ENCODE assay signal across 22 mouse cellular contexts in the genomic region with DNA sequence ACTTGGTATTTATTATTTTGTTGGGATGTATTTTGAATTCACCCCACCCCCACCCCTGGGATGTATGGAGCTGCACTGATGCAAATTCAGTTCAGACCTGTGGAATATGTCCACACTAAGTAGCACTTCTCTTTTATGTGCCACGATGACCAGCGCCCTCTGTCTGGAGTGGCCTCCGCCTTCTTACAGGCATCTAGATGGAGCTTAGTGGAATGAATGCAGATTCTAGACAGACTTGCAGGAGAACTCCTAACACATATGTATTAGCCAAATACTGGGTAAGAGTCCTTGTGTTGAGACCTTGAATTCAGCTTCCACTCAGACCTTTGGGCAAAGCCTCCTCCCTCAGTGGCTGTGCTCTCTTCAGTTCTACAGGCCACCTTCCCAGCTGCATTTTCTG. TPM values are rescaled to one million over a fixed set of nuclear protein-coding genes. Genes with fewer than 3 reads are reported as not detected.
"Had no signal": no experiment of that assay in that cellular context is flagged by ENCODE, and none has a peak within 500 bp of the region (broad histone marks: within the 10 kb centered on the region; RNA-seq: fewer than 3 reads in every experiment).

No protein-coding gene starts in this region.

- H3K4me3 ChIP-seq: lung, embryonic 15.5 days; megakaryocyte, embryonic 14.5 days; midbrain, embryonic 12.5 days; neural tube, embryonic 12.5 days; stomach, embryonic 15.5 days had no signal

- H3K36me3 ChIP-seq: lung, embryonic 15.5 days; midbrain, embryonic 12.5 days; neural tube, embryonic 12.5 days; stomach, embryonic 15.5 days had no signal

- H3K9ac ChIP-seq: liver, postnatal 0 days; lung, embryonic 15.5 days; midbrain, embryonic 12.5 days; neural tube, embryonic 12.5 days; stomach, embryonic 15.5 days had no signal

- DNase-seq: liver, postnatal 0 days; lung, adult 2 months; lung, postnatal 14 days; lung, postnatal 36 days; midbrain, embryonic 14.5 days; right cerebral cortex, postnatal 14 days; thymus, adult 2 months; thymus, postnatal 25 days; thymus, postnatal 4 days had no signal

- H3K27me3 ChIP-seq: lung, embryonic 15.5 days; midbrain, embryonic 12.5 days; neural tube, embryonic 12.5 days; stomach, embryonic 15.5 days had no signal

- ATAC-seq: liver, postnatal 0 days; lung, postnatal 0 days had no signal

- H3K4me1 ChIP-seq: lung, embryonic 15.5 days; midbrain, embryonic 12.5 days; neural tube, embryonic 12.5 days; stomach, embryonic 15.5 days had no signal

- H3K4me2 ChIP-seq: lung, embryonic 15.5 days; midbrain, embryonic 12.5 days; neural tube, embryonic 12.5 days; stomach, embryonic 15.5 days had no signal

- H3K27ac ChIP-seq: lung, embryonic 15.5 days; macrophage; midbrain, embryonic 12.5 days; neural tube, embryonic 12.5 days; stomach, embryonic 15.5 days; stomach, postnatal 0 days had no signal

- H3K9me3 ChIP-seq: lung, embryonic 15.5 days; megakaryocyte, embryonic 14.5 days; midbrain, embryonic 12.5 days; neural tube, embryonic 12.5 days; stomach, embryonic 15.5 days had no signal

RNA-seq across cellular contexts. Expression of a gene that starts 10.2 kb away (rescaled TPM):
- total RNA-seq: megakaryocyte progenitor cell, adult 5-6 weeks; midbrain, postnatal 0 days; monocyte, adult 5-6 weeks; neutrophil, adult 5-6 weeks had no signal
- polyA plus RNA-seq: liver, postnatal 0 days; lung, embryonic 15.5 days; macrophage; midbrain, embryonic 12.5 days; midbrain, embryonic 14.5 days; midbrain, postnatal 0 days; neural tube, embryonic 12.5 days; neural tube, embryonic 14.5 days had no signal

RNA-seq across cellular contexts. Expression of a gene that starts 15.6 kb away (rescaled TPM):
- total RNA-seq: megakaryocyte progenitor cell, adult 5-6 weeks; midbrain, postnatal 0 days; monocyte, adult 5-6 weeks had no signal
- polyA plus RNA-seq: lung, embryonic 15.5 days; macrophage; midbrain, embryonic 12.5 days; midbrain, embryonic 14.5 days; midbrain, postnatal 0 days; neural tube, embryonic 12.5 days; neural tube, embryonic 14.5 days had no signal

RNA-seq across cellular contexts. Expression of a gene that starts 54.6 kb away (rescaled TPM):
- total RNA-seq: megakaryocyte progenitor cell, adult 5-6 weeks had no signal
- polyA plus RNA-seq: lung, embryonic 15.5 days; midbrain, embryonic 14.5 days; neural tube, embryonic 12.5 days; stomach, postnatal 0 days had no signal
